Mouse (Mus musculus): Measurements from ENCODE around the gene Tkfc.

- TF ChIP-seq CTCF (IDR thresholded peaks at IDR 0.05) (no peak), EP300 (IDR thresholded peaks at IDR 0.05) (no peak)
Measured at GRCm38 (mm10) chr19:10589127-10589857, 16.2 kb downstream of the Tkfc start.
